Mouse (Mus musculus): ENCODE data around the gene Myh10. TPM values are rescaled to one million over a fixed set of nuclear protein-coding genes. Genes with fewer than 3 reads are reported as not detected.
"Not testable (repeated sequence)": the region's sequence is repeated elsewhere in the genome, so short reads cannot be mapped to it uniquely, and the experiment has no call there.

The Myh10 gene
- total RNA-seq, 4 experiments from 2014 or later: 200 to 257 (median 222) TPM

GRCm38 (mm10) chr11:68692693-68693446 is 1.5 kb downstream of the Myh10 start:
- peak; percentile 14 to 28 for DNase-seq (ENCODE audit: low spot score in 2 of 2)

GRCm38 (mm10) chr11:68693447-68694040 is 2.2 kb downstream of the Myh10 start:
- DNase-seq (ENCODE audit: low spot score in 2 of 2): no peak

GRCm38 (mm10) chr11:68702370-68702769 is 11.0 kb downstream of the Myh10 start:
- DNase-seq (ENCODE audit: low spot score in 2 of 2): no peak

- no peak for DNase-seq (ENCODE audit: low spot score in 2 of 2)
These were observed 12.0 kb downstream of the Myh10 start for GRCm38 (mm10) chr11:68703360-68703759.

- DNase-seq (ENCODE audit: low spot score in 2 of 2): no peak
These were observed 12.9 kb downstream of the Myh10 start for GRCm38 (mm10) chr11:68704258-68704657.

GRCm38 (mm10) chr11:68704847-68705246 is 13.5 kb downstream of the Myh10 start:
- DNase-seq (ENCODE audit: low spot score in 2 of 2): no peak

GRCm38 (mm10) chr11:68706524-68707429 is 15.4 kb downstream of the Myh10 start:
- DNase-seq (ENCODE audit: low spot score in 2 of 2): no peak

GRCm38 (mm10) chr11:68707881-68708582 is 16.7 kb downstream of the Myh10 start:
- DNase-seq (ENCODE audit: low spot score in 2 of 2): no peak

GRCm38 (mm10) chr11:68716167-68716566 is 24.8 kb downstream of the Myh10 start:
- DNase-seq (ENCODE audit: low spot score in 2 of 2): no peak

- DNase-seq (ENCODE audit: low spot score in 2 of 2): no peak
These were observed 25.9 kb downstream of the Myh10 start for GRCm38 (mm10) chr11:68717171-68717840.

- no peak for DNase-seq (ENCODE audit: low spot score in 2 of 2)
These were observed 27.8 kb downstream of the Myh10 start for GRCm38 (mm10) chr11:68719096-68719648.

GRCm38 (mm10) chr11:68719774-68720173 is 28.4 kb downstream of the Myh10 start:
- no peak for DNase-seq (ENCODE audit: low spot score in 2 of 2)

GRCm38 (mm10) chr11:68724117-68724516 is 32.8 kb downstream of the Myh10 start:
- no peak for DNase-seq (ENCODE audit: low spot score in 2 of 2)

- no peak for DNase-seq (ENCODE audit: low spot score in 2 of 2)
These were observed 37.3 kb downstream of the Myh10 start for GRCm38 (mm10) chr11:68728693-68729092.

GRCm38 (mm10) chr11:68730792-68731191 is 39.4 kb downstream of the Myh10 start:
- no peak for DNase-seq (ENCODE audit: low spot score in 2 of 2)

- DNase-seq (ENCODE audit: low spot score in 2 of 2): no peak
These were observed 40.7 kb downstream of the Myh10 start for GRCm38 (mm10) chr11:68732066-68732465.

GRCm38 (mm10) chr11:68733401-68733800 is 42.0 kb downstream of the Myh10 start:
- DNase-seq (ENCODE audit: low spot score in 2 of 2): not testable (repeated sequence)

- DNase-seq (ENCODE audit: low spot score in 2 of 2): no peak
These were observed 48.1 kb downstream of the Myh10 start for GRCm38 (mm10) chr11:68739509-68739908.

- DNase-seq (ENCODE audit: low spot score in 2 of 2): no peak
These were observed 51.3 kb downstream of the Myh10 start for GRCm38 (mm10) chr11:68742658-68743057.

GRCm38 (mm10) chr11:68744150-68744549 is 52.8 kb downstream of the Myh10 start:
- no peak for DNase-seq (ENCODE audit: low spot score in 2 of 2)
